Mouse (Mus musculus) embryo, embryonic 11 days (tissue): ENCODE data around the gene Angptl8.
"Not testable (repeated sequence)": the region's sequence is repeated elsewhere in the genome, so short reads cannot be mapped to it uniquely, and the experiment has no call there.

ENCODE experiments used
- DNase-seq: peaks from one replicate; pipeline ENCODE4 v3.0.0-alpha.2; 2015

Gene Angptl8

DNA sequence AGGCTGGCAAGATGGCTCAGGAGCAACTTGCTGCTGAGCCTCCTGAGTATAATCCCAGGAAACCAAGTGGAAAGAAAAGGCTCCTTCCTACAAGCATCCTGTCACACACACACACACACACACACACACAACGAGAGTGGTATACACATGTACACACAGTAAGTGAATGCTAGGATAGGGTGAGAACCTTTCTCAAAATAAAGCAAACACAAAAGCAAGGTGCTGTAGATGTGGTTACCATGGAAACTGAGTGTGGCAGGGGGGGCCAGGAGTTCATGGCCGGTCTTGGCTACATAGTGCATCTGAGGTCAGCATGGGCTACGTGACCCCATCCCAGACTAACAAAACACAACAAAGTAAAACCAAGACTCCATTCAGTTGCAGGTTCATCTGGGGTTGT, 15.8 kb downstream of the Angptl8 start:
- no peak for DNase-seq

DNA sequence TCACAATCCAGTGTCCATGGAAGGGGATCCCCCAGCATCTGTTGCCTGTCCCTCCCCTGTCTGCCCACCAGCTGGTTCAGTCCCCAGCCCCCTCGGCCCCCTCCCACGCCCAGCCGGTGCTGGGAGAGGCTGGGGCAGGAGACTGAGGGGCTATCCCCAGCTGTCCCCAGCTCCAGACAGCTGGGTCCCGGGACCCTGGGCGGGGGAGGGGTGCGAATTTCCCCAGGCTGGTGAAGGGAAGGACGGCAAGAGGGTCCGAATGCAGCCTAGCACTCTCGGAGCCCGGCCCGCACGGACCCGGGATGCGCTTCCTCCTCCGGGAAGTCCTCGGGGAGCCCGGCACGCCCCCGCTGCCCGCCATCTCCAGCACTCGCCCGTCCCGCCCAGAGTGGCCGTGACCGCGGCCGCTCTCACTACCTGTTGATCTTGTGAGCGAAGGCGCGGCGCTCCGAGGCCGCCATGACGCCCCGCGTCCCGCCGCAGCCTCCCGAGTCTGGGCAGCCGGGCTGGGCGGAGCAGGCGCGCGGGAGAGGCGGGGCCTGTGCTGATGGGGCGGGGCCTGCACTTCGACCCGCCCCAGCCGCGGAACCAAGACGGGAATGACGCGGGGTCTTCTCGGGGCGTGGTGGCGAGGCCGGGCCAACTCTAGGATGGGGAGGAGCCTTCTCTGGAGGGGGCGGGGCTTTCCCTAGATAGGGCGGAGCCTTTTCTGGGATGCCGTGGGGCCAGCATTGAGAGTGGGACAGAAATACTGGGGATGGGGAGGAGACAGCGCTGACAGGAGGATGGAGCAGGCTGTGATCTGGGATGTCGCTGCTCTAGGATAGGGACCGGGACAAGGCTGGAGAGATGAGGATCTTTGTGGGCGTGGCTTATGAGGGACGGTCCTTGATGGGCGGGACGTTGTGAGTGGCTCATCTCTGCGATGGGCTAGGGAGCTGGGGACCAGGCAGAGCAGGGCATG, 17.1 kb downstream of the Angptl8 start, which contains the start of gene Dock6:
Dock6 (minus strand) TSS at position 508 of the 964 bp plus-strand sequence.
- peak; percentile 94 for DNase-seq

DNA sequence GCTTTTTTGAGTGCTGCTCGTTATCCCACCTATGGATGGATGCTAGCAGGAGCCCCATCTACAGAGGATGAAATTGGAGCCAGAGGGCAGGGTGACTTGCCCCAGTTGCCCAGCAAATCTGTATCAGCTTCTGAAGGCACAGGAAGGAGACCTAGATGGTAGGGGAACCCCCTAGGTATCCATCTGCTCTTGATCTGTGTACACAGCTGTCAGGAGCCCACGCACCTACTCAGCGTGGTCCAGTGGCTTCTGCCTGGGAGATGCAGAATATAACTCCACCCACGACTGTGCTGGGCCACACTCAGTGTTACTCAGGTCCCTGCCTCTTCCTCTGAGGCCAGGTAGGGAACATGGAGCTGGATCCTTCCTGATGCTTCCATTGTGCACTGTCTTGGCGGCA, 18.7 kb downstream of the Angptl8 start:
- DNase-seq, result no peak

DNA sequence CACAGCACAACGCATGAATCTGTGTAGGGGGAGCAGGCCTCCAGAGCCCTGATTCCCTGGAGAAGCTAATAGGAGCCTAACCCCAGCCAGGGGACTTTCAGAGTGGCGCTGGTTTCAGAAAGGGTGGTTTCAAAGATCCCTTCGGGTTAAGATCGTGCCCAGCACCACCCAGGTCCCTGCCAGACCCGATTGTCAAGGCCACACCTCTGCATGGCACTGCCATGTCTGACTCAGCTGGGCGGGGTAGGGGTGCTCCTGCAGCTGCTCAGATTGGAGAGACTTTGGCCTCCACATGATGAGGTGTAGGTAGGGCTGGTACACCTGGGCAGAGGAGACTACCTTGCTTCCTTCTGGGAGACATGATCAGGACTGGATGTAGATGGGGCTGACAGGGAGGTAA, 19.6 kb downstream of the Angptl8 start:
- DNase-seq, result no peak

DNA sequence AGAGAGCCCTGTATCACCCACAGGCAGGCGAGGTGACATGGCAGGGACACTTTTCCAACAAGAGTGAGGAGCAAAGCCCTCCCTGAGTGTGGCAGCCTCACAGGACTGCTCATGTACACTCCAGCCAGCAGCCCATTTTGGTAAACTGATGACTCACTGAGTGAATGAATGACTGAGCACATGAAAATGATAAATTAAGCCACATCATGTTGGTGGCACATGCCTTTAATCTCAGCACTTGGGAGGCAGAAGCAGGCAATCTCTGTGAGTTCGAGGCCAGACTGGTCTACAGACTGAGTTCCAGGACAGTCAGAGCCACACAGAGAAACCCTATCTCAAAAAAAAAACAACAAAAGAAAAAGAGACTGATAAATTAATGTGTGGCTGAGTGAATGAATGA, 22.2 kb downstream of the Angptl8 start:
- no peak for DNase-seq

DNA sequence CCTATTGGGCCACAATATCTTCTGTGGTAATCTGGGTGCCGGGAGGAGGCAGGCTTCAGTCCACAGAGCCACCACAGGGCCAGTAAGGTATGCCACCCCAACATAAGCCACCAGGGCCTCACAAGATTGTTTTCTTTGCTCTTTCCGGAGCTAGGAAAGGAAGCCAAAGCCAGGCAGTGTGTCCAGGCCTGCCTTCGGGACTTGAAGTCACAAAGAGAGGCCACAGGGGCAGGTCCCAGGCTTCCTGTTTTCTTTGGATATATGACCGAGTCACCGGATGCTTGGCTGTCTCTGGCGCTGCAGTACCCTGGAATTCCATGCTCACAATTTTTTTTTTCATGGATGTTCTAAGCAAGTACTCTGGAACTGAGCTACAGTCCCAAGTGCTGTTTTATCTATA, 22.8 kb downstream of the Angptl8 start:
- DNase-seq, result peak; percentile 58

DNA sequence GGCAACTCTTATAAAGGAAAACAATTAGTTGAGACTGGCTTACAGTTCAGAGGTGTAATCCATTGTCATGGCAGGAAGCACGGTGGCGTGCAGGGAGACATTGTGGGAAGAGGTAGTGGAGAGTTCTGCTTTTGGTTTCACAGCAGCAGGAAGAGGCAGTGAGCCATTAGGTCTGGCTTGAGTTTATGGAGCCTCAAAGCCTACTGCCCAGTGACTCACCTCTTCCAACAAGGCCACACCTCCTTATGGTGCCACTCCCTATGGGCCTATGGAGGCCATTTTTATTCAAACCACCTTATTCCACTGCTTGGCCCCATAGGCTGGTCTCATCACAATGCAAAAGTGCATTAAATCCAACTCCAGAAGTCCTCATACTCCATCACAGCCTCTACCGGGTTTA, 24.3 kb downstream of the Angptl8 start:
- no peak for DNase-seq

DNA sequence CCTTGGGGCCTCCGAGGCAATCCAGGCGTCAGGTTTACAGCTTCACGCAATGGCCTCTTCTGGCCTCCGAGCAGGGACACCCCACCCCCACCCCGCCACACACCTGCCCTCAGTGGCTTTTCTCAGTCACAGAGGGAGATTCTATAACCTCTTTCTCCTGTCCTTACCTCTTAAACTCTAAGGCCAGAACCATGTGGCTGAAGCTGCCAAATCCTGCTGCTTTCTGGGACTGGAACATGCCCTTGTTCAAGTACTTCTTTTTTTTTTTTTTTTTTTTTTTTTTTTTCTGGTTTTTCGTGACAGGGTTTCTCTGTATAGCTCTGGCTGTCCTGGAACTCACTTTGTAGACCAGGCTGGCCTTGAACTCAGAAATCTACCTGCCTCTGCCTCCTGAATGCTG, 25.0 kb downstream of the Angptl8 start:
- DNase-seq, result not testable (repeated sequence)

DNA sequence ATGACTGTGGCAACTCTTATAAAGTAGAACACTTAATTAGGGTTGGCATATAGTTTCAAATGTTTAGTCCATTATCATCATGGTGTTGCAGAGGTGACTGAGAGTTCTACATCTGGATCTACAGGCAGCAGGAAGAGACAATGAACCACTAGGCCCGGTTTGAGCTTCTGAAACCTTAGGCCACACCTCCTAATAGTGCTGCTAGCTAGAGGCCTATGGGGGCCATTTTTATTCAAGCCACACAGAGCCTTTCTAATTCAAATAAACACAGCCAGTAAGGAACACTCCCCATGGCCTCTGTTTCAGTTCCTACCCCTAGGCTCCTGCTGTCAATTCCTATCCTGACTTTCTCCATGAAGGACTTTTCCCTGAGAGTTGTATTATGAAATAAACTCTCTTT, 26.9 kb downstream of the Angptl8 start:
- DNase-seq, result no peak

DNA sequence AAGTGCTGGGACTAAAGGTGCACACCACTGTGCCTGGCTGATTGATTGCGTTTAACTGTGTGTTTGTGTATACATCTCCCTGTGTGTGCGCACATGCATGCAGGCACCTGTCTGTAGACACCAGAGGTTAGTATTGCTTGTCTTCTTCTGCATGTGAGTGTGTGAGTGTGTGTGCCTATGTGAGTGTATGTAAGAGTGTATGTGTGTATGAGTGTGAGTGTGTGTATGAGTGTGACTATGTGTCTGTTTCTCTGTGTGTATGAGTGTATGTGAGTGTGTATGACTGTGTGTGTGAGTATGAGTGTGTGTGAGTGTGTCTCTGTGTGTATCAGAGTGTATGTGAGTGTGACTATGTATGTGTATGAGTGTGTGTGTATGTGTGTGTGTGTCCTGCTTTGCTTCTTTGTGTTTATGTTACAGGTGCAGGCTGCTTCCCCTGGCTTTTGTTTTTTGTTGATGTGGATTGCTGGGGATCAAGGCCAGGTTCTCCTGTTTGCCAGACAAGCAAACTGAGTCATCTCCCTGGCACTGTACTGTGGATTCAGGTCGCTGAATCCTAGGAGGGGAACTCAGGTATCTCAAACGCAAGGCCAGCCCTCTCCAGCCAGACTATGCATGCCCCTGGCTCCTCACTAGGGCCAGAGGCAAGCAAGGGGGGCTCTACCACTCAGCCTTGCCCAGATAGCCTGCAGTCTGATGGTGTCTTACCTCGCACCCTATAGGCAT, 30.5 kb downstream of the Angptl8 start:
- DNase-seq, result no peak

DNA sequence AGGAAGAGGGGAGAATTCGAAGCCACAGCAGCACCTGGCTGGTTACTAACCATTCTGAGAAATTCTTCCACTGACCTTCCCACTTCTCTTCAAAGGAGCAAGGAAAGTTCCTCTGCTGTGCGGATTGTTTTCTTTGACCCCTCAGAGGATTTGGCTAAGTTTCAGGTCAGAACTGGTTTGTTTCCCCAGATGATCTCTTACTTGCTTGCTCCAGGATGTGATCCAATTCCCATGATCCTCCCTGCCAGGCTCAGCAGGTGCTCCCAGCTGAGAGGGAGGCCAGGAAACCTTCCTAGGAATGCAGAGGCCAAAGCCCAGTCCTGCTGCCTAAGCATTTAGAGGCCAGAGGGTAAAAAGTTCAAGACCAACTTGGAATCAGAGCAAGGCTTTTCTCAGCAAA, 31.3 kb downstream of the Angptl8 start:
- DNase-seq, result peak; percentile 26

DNA sequence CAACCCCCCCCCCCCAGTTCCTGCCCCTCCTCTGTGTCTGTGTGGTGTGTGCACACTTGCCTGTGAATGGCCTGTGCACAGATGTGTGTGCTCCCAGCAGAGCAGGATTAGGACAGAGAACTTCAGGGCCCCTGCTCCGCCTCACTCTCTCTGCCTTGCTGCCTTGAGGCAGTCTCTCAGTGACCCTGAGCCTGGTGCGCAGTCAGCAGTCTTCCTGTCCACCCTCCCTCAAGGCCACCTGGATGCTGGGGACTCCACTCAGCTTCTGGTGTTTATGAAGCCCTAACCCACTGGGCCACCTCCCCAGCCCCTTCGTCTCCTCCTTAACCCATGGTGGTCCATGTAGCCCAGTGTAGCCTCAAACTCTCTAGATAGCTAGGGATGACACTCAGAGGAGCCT, 32.4 kb downstream of the Angptl8 start:
- DNase-seq, result no peak

DNA sequence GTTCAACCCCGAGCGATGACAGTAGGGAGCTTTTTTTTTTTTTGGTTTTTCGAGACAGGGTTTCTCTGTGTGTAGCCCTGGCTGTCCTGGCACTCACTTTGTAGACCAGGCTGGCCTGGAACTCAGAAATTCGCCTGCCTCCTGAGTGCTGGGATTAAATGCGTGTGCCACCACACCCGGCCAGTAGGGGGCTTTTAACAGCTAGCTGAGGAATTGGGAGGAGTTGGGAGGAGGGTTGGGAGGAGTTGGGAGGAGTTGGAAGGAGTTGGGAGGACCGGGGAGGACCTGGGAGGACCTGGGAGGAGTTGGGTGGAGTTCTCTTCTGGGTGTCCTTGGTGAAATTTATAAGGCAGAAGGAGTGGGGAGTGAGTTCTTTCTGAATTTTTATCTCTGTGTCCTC, 34.0 kb downstream of the Angptl8 start:
- DNase-seq, result peak; percentile 43

DNA sequence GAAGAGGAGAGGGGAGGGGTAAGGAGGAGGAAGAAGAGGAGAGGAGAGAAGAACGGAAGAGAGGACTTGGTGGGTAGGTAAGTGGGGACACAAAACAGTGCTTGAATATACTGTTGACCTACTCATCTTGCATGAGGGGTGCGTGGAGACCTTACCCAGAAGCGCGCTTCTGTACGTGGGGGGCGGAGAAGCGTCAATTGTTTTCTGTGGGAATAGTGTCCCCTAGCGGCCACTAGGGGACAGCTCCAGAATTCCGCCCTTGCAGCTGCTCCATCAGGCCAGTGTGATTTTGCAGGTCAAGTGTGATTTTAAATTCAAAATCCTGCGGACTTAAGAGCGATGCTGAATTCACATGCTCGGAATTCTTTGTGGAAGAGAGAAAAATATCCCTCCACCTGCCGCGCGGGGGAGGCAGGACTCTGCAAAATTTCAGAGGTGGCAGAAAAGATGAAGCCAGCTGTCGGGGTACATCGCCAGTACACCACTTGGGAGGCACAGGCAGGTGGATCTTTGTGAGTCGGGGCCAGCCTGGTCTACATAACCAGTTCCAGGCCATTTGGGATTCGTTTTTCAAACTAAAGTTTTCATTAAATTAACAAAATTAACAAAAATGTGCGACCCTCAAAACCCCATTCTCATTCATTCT, 35.7 kb downstream of the Angptl8 start:
- peak; percentile 78 for DNase-seq

DNA sequence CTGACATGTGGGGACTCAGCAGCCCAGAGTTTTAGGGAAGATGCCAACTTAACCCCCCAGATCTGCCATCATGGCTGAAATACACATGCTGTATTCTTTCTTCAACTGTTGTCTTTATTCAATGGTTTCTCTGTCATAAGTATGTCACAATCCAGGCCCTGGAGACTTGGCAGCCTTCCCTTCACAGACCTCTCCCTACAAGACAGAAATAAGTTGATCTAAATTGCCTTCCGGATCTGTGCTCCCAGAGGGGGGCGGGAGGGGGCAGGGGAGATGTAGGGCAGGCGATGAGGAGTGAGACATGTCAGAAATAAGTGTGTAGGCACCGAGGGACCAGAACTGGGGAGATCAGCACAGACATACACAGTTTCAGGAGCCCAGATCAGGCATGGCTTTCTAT, 36.9 kb downstream of the Angptl8 start:
- no peak for DNase-seq

DNA sequence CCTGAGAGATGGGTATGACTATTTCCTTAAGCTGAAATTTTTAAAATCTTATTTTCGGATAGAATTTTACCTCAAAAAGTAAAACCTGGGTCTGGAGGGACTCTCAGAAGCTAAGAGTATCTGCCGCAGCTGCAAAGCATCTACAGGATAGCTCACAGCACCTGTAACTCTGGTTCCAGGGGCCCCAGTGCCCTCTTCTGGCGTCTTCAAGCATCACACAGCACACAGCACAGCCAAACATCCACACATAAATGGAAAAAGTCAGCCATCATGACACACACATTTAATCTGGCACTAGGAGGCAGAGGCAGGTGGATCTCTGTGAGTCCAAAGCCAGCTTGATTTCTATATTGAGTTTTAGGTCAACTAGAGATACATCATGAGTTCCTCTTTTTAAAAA, 41.3 kb downstream of the Angptl8 start:
- no peak for DNase-seq
